Mouse (Mus musculus): ENCODE results near the gene Sec23a. TPM values are rescaled to one million over a fixed set of nuclear protein-coding genes. Genes with fewer than 3 reads are reported as not detected.
"Not testable (repeated sequence)": the region's sequence is repeated elsewhere in the genome, so short reads cannot be mapped to it uniquely, and the experiment has no call there.

The Sec23a gene
- total RNA-seq (2021): 100 to 1,000 TPM; 108 to 113 TPM
- long read RNA-seq, experiment 1, full-length matches to known transcripts: 175 of 205 reads
- long read RNA-seq, experiment 1, partial matches to known transcripts: 12 of 205 reads
- long read RNA-seq, experiment 1, other reads (novel, unspliced or antisense): 18 of 205 reads
- long read RNA-seq, experiment 2, full-length matches to known transcripts: 154 of 185 reads
- long read RNA-seq, experiment 2, partial matches to known transcripts: 11 of 185 reads
- long read RNA-seq, experiment 2, other reads (novel, unspliced or antisense): 20 of 185 reads

- DNase-seq (ENCODE audit: low spot score in 2 of 2): peak; percentile 93 to 99
These were observed at the start of gene Sec23a for GRCm38 (mm10) chr12:59011844-59012709. Gene Sec23a, minus strand, starts transcription at chr12:59012017.

GRCm38 (mm10) chr12:59060993-59061595, 49.3 kb upstream of the Sec23a start, which contains the start of gene Trappc6b:
Gene Trappc6b, minus strand, starts transcription at chr12:59061472.
- DNase-seq (ENCODE audit: low spot score in 2 of 2): peak; percentile 80 to 84

GRCm38 (mm10) chr12:59060322-59060721, 48.5 kb upstream of the Sec23a start:
- DNase-seq (ENCODE audit: low spot score in 2 of 2): no peak

- not testable (repeated sequence) for DNase-seq (ENCODE audit: low spot score in 2 of 2)
These were observed 46.4 kb upstream of the Sec23a start for GRCm38 (mm10) chr12:59058242-59058641.

GRCm38 (mm10) chr12:59056222-59056621, 44.4 kb upstream of the Sec23a start:
- DNase-seq (ENCODE audit: low spot score in 2 of 2): no peak

- DNase-seq (ENCODE audit: low spot score in 2 of 2): no peak
These were observed 43.5 kb upstream of the Sec23a start for GRCm38 (mm10) chr12:59055196-59055850.

- DNase-seq (ENCODE audit: low spot score in 2 of 2): no peak
These were observed 42.2 kb upstream of the Sec23a start for GRCm38 (mm10) chr12:59053976-59054375.

- no peak for DNase-seq (ENCODE audit: low spot score in 2 of 2)
These were observed 41.3 kb upstream of the Sec23a start for GRCm38 (mm10) chr12:59053166-59053565.

GRCm38 (mm10) chr12:59052470-59052869, 40.7 kb upstream of the Sec23a start:
- no peak for DNase-seq (ENCODE audit: low spot score in 2 of 2)

- no peak for DNase-seq (ENCODE audit: low spot score in 2 of 2)
These were observed 29.0 kb upstream of the Sec23a start for GRCm38 (mm10) chr12:59040851-59041250.

GRCm38 (mm10) chr12:59039971-59040844, 28.4 kb upstream of the Sec23a start:
- no peak for DNase-seq (ENCODE audit: low spot score in 2 of 2)

GRCm38 (mm10) chr12:59039162-59039970, 27.5 kb upstream of the Sec23a start:
- no peak for DNase-seq (ENCODE audit: low spot score in 2 of 2)

- DNase-seq (ENCODE audit: low spot score in 2 of 2): no peak
These were observed 20.3 kb upstream of the Sec23a start for GRCm38 (mm10) chr12:59032101-59032500.

GRCm38 (mm10) chr12:59021306-59021705, 9.5 kb upstream of the Sec23a start:
- DNase-seq (ENCODE audit: low spot score in 2 of 2): no peak

- DNase-seq (ENCODE audit: low spot score in 2 of 2): no peak
These were observed 8.1 kb upstream of the Sec23a start for GRCm38 (mm10) chr12:59019891-59020290.

- no peak for DNase-seq (ENCODE audit: low spot score in 2 of 2)
These were observed 6.2 kb upstream of the Sec23a start for GRCm38 (mm10) chr12:59017970-59018369.

GRCm38 (mm10) chr12:59013234-59013633, 1.4 kb upstream of the Sec23a start, which contains the start of gene Gemin2:
Gene Gemin2, plus strand, starts transcription at chr12:59013393.
- peak; percentile 82 to 92 for DNase-seq (ENCODE audit: low spot score in 2 of 2)

- no peak for DNase-seq (ENCODE audit: low spot score in 2 of 2)
These were observed 884 bp upstream of the Sec23a start for GRCm38 (mm10) chr12:59012710-59013091.

GRCm38 (mm10) chr12:59011275-59011843, 458 bp downstream of the Sec23a start:
- DNase-seq (ENCODE audit: low spot score in 2 of 2): no peak

Measured in layer of hippocampus, postnatal 14 days (tissue).